19 mouse cellular contexts compared by ENCODE assay signal in the genomic region with DNA sequence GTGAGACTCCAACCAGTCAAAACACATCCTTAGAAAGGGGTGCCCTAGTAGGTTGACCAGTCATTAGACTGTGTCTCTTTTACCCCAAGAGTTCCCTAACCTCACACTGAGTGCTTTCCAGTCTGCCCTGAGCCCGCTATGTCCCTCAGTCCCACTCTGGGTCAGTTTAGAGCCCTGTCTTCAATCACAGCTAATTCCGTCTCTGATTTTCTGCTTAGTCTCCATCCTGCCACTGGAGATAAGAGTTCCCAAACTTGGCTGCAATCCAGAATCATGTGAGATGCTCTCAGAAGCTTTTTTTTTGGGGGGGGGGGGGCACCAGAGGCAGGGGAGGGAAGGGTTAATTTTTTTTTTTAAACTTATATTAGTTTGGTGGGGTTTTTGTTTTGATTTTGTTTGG. TPM values are rescaled to one million over a fixed set of nuclear protein-coding genes. Genes with fewer than 3 reads are reported as not detected.
DNase-seq lines count a peak whose midpoint lies in the region; ATAC-seq and TF ChIP-seq lines count a peak whose summit lies in the region.
"Had no signal": no experiment of that assay in that cellular context is flagged by ENCODE, and none has a peak within 500 bp of the region (broad histone marks: within the 10 kb centered on the region; RNA-seq: fewer than 3 reads in every experiment).

No protein-coding gene starts in this region.

- H3K27me3 ChIP-seq in heart, embryonic 13.5 days (replicated peaks), result no peaks in the 10 kb centered on the region
- H3K27me3 ChIP-seq in lung, embryonic 14.5 days (ENCODE audit: insufficient read depth, low read length), result no peaks in the 10 kb centered on the region
- H3K27me3 ChIP-seq in forebrain, embryonic 14.5 days (replicated peaks; ENCODE audit: control insufficient read depth, insufficient read depth, low read length), result no peaks in the 10 kb centered on the region

- peak overlapping the region; percentile 97 for H3K27ac ChIP-seq in heart, embryonic 13.5 days (replicated peaks)
- H3K27ac ChIP-seq in lung, embryonic 14.5 days (ENCODE audit: low read depth), result peak overlapping the region; percentile 50; the same call in 1 of the 2 replicates
- peak overlapping the region; percentile 45 for H3K27ac ChIP-seq in bone marrow macrophage, adult 2 months (ENCODE audit: insufficient read depth, low read depth, low read length)
- H3K27ac ChIP-seq in forebrain, embryonic 14.5 days (ENCODE audit: low read depth, low read length), result no peak overlapping the region
- H3K27ac ChIP-seq: kidney, postnatal 0 days; liver, embryonic 14.5 days; midbrain, embryonic 10.5 days had no signal

- H3K4me2 ChIP-seq in heart, embryonic 13.5 days, result peak overlapping the region; percentile 28
- no peak overlapping the region for H3K4me2 ChIP-seq in lung, embryonic 14.5 days
- H3K4me2 ChIP-seq in forebrain, embryonic 14.5 days (ENCODE audit: low read length), result no peak overlapping the region

- no peaks in the 10 kb centered on the region for H3K9me3 ChIP-seq in heart, embryonic 13.5 days
- no peaks in the 10 kb centered on the region for H3K9me3 ChIP-seq in lung, embryonic 14.5 days (ENCODE audit: low read depth, low read length)
- H3K9me3 ChIP-seq in forebrain, embryonic 14.5 days (replicated peaks; ENCODE audit: control insufficient read depth, low read length), result no peaks in the 10 kb centered on the region
- H3K9me3 ChIP-seq: midbrain, embryonic 10.5 days had no signal

- H3K4me1 ChIP-seq in heart, embryonic 13.5 days, result peaks cover 84% of the 10 kb centered on the region
- H3K4me1 ChIP-seq in lung, embryonic 14.5 days (ENCODE audit: insufficient read depth), result peaks cover 16% of the 10 kb centered on the region
- H3K4me1 ChIP-seq in bone marrow macrophage, adult 2 months (ENCODE audit: control insufficient read depth, insufficient read depth, low read length), result peaks cover 56% of the 10 kb centered on the region
- H3K4me1 ChIP-seq in forebrain, embryonic 14.5 days (ENCODE audit: control insufficient read depth, insufficient read depth, low read length), result no peaks in the 10 kb centered on the region

- peak overlapping the region; percentile 71 for H3K9ac ChIP-seq in heart, embryonic 13.5 days
- H3K9ac ChIP-seq in lung, embryonic 14.5 days, result no peak overlapping the region
- no peak overlapping the region for H3K9ac ChIP-seq in forebrain, embryonic 14.5 days (ENCODE audit: low read length)
- H3K9ac ChIP-seq: liver, embryonic 14.5 days had no signal

- peaks cover 16% of the 10 kb centered on the region for H3K36me3 ChIP-seq in heart, embryonic 13.5 days
- H3K36me3 ChIP-seq in lung, embryonic 14.5 days (ENCODE audit: insufficient read depth), result peaks cover 15% of the 10 kb centered on the region; the same call in 1 of the 2 replicates
- 0 out of 2 replicates have a peak, but pooled peaks cover 3% of the 10 kb centered on the region for H3K36me3 ChIP-seq in forebrain, embryonic 14.5 days (ENCODE audit: control insufficient read depth, insufficient read depth, low read length)

- 8% methylated on average over 2 of the region's 2 CpGs for WGBS in heart, embryonic 13.5 days
- 37% methylated on average over 2 of the region's 2 CpGs for WGBS in lung, embryonic 14.5 days
- WGBS in forebrain, embryonic 14.5 days, result 81% methylated on average over 2 of the region's 2 CpGs

- ATAC-seq in heart, embryonic 13.5 days (ENCODE audit: extremely low read depth, insufficient number of reproducible peaks, low FRiP score, low TSS enrichment), result no peak
- no peak for ATAC-seq in lung, embryonic 14.5 days (ENCODE audit: insufficient read depth)
- no peak for ATAC-seq in forebrain, embryonic 14.5 days
- ATAC-seq: CD4-positive, CD25-positive, alpha-beta regulatory T cell, adult 4 months had no signal

- intact Hi-C loops in heart, postnatal 36 days (cut with DNase I), result no loop called here

- no peak for TF ChIP-seq CTCF in lung, embryonic 14.5 days (IDR thresholded peaks at IDR 0.05; ENCODE audit: low read depth)
- no peak for TF ChIP-seq CTCF in bone marrow macrophage, adult 2 months (IDR thresholded peaks at IDR 0.05; ENCODE audit: low read depth, low read length)

- TF ChIP-seq POLR2A in bone marrow macrophage, adult 2 months (IDR thresholded peaks at IDR 0.05; ENCODE audit: borderline replicate concordance, low read depth, low read length), result no peak

- H3K4me3 ChIP-seq in heart, embryonic 13.5 days, result no peak overlapping the region
- H3K4me3 ChIP-seq in lung, embryonic 14.5 days (ENCODE audit: low read depth, low read length), result no peak overlapping the region
- H3K4me3 ChIP-seq in bone marrow macrophage, adult 2 months (ENCODE audit: insufficient read depth, low read length), result no peak overlapping the region
- H3K4me3 ChIP-seq in forebrain, embryonic 14.5 days (ENCODE audit: low read depth, low read length), result no peak overlapping the region
- H3K4me3 ChIP-seq: midbrain, embryonic 10.5 days had no signal

- peak; percentile 1 for DNase-seq in adrenal gland, postnatal 10 days
- DNase-seq in adrenal gland, postnatal 25 days, result no peak
- DNase-seq in heart, postnatal 36 days, result no peak
- peak; percentile 80 for DNase-seq in lung, embryonic 14.5 days
- no peak for DNase-seq in lung, adult 18-20 months
- no peak for DNase-seq in forebrain, embryonic 14.5 days (ENCODE audit: low spot score)
- DNase-seq: cerebellum, adult 11 months; cerebellum, postnatal 25 days; gastrocnemius, postnatal 14 days; kidney, adult 11 months; lung, postnatal 36 days; right cerebral cortex, postnatal 4 days; thymus, adult 2 months had no signal

RNA-seq across cellular contexts. Expression of a gene that starts 11.5 kb away (rescaled TPM):
- 100 to 1,000 TPM in 1 of 2 experiments, 10 to 100 TPM in 1; 55.7 to 119 TPM for total RNA-seq in adrenal gland, postnatal 10 days (2021)
- total RNA-seq in adrenal gland, postnatal 25 days (2021), result 87.9 and 110 TPM in 2 replicates
- polyA plus RNA-seq in heart, embryonic 13.5 days (2015; fragmentation: Nextera tagmentation; extraction: Ambion mirVana), result 28.9 and 36.2 TPM in 2 replicates
- total RNA-seq in heart, postnatal 36 days (2021), result 100 to 1,000 TPM; 271 to 285 TPM
- polyA plus RNA-seq in lung, embryonic 14.5 days (2014; fragmentation: Nextera tagmentation; extraction: Ambion mirVana), result 22.4 and 23.5 TPM in 2 replicates
- 21.9 and 24.9 TPM in 2 replicates for polyA plus RNA-seq in bone marrow macrophage, adult 2 months (2012; ENCODE audit: insufficient read depth, insufficient read length, missing spikeins)
- 4.9 and 5.5 TPM in 2 replicates for polyA plus RNA-seq in forebrain, embryonic 14.5 days (2014; fragmentation: Nextera tagmentation; extraction: Ambion mirVana)

RNA-seq across cellular contexts. Expression of a gene that starts 57.6 kb away (rescaled TPM):
- 10 to 100 TPM; 37.9 to 41.8 TPM for total RNA-seq in adrenal gland, postnatal 10 days (2021)
- 42.3 and 49.2 TPM in 2 replicates for total RNA-seq in adrenal gland, postnatal 25 days (2021)
- 82.5 and 97.5 TPM in 2 replicates for polyA plus RNA-seq in heart, embryonic 13.5 days (2015; fragmentation: Nextera tagmentation; extraction: Ambion mirVana)
- 10 to 100 TPM; 15.6 to 18.7 TPM for total RNA-seq in heart, postnatal 36 days (2021)
- 116 and 119 TPM in 2 replicates for polyA plus RNA-seq in lung, embryonic 14.5 days (2014; fragmentation: Nextera tagmentation; extraction: Ambion mirVana)
- polyA plus RNA-seq in bone marrow macrophage, adult 2 months (2012; ENCODE audit: insufficient read depth, insufficient read length, missing spikeins), result 34.8 and 43.4 TPM in 2 replicates
- polyA plus RNA-seq in forebrain, embryonic 14.5 days (2014; fragmentation: Nextera tagmentation; extraction: Ambion mirVana), result 126 and 134 TPM in 2 replicates

Comparison
In these comparisons a context has a peak if more than half of its experiments do, and no peak if none do; other contexts are left out.
1. DNase-seq: peak in adrenal gland, postnatal 10 days (single experiment) and lung, embryonic 14.5 days (single experiment); none in adrenal gland, postnatal 25 days (single experiment), heart, postnatal 36 days (0 of 2), lung, adult 18-20 months (0 of 2) and forebrain, embryonic 14.5 days (single experiment).